Mouse (Mus musculus) kidney, postnatal 14 days (tissue): ENCODE results near the gene Tmem37.
A peak's percentile ranks its signal among the peaks of the same experiment; 100 is the strongest.

Experiments
- DNase-seq: peaks from one replicate; pipeline ENCODE4 v3.0.0; 2022; ENCODE audit warnings: mixed read lengths

Tmem37 gene

GRCm38 (mm10) chr1:120057044-120057443 is 16.8 kb downstream of the Tmem37 start:
- DNase-seq, result peak; percentile 78

GRCm38 (mm10) chr1:120056236-120056635 is 17.6 kb downstream of the Tmem37 start:
- DNase-seq, result no peak

DNA sequence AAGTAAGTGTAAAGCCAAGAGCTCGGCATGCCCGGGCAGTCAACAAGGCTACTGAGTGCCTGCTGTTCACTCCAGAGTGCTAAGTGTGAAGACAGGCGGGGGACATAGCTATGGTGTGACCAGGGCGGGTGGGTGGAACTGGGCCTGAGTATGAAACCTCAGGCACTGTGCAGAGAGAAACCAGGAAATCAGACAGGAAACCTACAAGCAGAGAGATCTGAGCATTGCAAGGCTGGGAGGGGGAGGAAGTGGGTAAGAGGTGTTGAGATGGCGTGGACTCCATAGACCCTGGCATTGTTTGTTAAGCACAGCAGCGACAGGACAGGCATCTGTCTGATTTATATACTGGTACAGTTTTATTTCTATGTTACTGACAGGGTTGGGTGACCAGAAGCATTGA is 18.4 kb downstream of the Tmem37 start:
- DNase-seq, result no peak

DNA sequence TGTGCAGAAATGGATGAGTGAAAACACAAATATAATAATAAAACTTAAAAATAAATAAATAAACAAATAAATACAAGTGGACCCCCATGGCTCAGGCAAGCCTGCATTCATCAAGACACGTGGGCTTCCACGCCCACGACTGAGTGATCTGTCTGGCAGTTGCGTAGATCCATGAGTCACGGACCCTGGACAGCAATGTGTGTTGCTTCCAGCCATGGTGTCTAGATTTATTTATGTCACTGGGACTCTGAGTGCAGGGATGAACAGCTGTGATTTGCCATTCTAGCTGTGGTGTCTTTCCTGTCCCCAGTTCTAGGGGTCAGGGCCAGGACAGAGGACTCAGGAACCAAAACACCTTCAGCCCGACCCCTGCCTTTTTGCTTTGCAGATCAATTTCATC is 18.9 kb downstream of the Tmem37 start:
- peak; percentile 32 for DNase-seq

DNA sequence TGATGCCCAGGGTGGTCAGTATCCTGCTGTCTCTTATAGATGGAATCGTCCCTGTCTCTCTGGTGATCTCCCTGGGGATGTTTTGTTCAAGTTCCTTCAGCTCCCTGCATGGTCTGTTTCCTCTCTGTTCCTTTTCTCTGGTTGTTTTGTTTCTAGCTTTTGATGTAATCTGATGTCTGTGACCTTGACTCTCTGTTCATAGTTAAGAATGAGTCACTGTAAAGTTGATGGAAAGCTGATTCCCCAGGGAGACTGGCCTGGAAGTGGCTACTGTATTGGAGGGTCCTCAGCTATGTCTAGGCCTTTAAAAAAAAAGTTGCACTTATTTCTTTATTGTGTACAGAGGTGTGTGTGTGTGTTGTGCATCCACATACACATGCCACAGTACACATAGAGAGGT is 22.8 kb downstream of the Tmem37 start:
- DNase-seq, result no peak

DNA sequence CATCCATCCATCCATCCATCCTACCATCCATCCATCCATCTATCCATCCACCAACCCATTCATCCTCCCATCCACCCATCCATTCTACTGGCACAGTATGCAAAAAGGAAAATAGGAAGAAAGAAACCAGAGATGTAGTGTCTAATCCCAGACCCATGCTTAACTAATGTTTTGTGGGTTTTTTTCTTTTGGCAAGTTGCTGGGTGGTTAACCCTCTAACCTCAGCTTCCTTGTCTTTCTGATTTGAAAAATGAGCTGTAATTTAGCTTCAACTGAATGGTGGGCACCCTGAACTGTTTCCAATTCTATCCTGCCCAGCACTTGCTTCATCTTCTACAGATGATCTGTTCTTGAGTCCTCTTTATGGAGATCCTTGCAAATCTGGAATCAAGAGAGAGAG is 26.5 kb downstream of the Tmem37 start:
- no peak for DNase-seq

GRCm38 (mm10) chr1:120044584-120044983 is 29.3 kb downstream of the Tmem37 start:
- DNase-seq, result no peak

- DNase-seq, result no peak
Measured at GRCm38 (mm10) chr1:120042421-120042820, 31.5 kb downstream of the Tmem37 start.

GRCm38 (mm10) chr1:120038594-120038993 is 35.3 kb downstream of the Tmem37 start:
- no peak for DNase-seq

DNA sequence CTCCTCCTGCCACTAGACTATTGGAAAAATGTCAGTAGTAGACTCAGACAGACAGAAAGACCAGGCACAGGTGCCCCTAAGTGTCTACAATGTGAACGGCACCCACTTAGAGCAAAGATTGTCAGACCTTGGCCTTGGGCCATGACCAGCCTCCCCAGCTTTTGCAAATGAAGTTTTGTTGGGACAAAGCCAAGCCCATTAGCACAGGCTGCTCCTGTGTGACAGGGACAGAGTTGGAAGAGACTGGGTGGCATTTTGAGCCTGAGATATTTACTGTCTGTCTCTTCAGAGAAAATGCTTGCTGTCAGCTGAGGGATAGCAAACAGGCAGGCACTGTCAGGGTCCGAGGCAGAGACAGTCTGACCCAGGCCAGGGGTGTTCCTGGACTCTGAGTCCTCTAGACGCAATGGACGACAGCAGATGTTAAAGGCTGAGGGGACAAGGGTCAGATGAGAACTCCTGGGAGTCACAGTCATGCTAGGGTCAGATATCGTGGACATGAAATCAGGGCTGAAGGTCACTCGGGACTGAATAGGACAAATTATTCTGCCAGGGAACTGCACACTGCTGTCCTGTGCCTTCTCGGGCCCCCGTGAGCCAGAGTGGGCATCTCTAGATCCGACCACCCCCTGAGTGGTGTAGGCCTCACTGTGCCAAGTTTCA is 36.7 kb downstream of the Tmem37 start:
- peak; percentile 78 for DNase-seq

- DNase-seq, result no peak
Measured at GRCm38 (mm10) chr1:120035456-120036034, 38.3 kb downstream of the Tmem37 start.

DNA sequence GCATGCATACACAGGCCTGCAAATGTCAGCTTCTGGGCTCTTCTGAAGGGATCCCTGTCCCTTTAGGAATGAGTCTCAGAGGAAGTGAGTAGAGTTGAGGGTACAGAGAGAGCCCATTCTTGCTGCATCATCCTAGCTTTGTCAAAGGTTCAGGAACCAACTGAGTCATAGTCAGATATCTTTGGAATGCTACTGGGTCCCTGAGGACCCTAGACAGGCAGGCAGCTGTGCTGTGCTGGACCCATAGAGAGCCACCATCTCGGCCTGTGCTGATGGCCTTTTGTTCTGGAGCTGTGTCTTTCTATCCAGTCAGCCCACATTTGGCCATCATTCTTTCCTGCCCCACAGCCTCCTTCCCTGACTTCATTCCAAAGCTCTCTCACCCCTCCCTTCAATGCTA is 39.1 kb downstream of the Tmem37 start:
- no peak for DNase-seq

DNA sequence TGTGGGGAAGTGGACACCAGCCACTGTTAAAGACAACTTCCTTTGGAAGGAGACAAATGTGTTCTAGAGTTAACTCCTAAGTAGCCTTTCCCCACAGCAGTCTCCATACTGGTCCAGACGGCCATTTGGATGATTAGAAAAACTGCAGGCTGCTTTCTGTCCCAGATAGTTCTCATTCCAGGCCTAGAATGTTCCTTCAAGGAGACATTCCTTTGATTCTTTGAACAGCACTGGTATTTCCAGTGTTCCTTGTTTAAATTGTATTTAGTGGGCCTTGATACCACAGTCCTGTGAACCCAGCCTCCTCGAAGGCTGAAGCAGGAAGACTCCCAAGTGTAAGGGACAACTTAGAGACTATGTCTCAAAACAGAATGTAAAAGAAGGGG is 40.4 kb downstream of the Tmem37 start:
- DNase-seq, result no peak

DNA sequence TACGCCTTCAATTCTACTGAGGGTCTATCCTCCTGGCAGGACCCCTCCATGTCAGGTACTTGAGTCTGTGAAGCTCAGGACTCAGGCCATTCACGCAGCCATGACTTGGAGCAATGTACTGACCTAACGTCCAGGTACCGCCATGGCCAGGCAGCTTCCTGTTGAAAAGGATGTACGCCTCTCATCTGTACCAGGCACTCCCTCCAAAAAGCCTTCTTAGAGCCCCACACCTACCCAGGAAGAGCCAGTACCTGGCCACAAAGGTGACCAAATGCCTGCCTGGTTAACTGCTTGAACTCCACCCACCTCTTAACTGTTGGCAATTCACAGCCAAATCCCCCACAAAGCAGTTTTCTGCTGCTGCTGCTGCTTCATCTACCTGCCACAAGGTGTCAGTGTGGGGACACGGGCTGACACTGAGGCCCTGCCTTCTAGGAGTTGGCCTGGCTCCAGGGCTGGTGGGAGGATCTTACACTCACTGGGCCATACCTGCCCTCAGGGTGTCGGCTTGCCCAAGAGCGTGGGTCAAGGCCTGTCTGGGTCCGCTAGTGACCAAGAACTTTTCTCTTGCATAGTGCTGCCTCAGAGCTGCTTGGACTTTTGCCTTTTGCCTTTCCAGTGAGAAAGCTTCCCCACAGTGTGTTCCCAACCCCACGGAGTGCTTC is 40.9 kb downstream of the Tmem37 start:
- peak; percentile 93 for DNase-seq

DNA sequence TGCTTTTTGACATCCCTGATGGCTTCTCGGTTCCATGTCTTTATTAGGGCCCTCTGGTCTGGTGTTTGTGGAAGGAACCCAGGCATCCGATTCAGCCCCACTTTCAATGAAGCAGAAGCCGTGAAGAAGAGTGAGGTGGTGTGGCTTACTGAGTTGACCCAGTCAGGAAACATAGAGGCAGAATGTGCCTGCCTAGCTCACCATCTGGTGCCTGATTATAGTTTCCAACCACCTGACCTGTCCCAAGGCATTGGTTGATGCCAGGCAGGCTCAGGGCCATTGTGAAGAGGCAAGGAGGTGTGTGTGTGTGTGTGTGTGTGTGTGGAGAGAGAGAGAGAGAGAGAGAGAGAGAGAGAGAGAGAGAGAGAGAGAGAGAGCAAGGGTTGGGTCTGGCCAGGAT is 43.4 kb downstream of the Tmem37 start:
- DNase-seq, result no peak

DNA sequence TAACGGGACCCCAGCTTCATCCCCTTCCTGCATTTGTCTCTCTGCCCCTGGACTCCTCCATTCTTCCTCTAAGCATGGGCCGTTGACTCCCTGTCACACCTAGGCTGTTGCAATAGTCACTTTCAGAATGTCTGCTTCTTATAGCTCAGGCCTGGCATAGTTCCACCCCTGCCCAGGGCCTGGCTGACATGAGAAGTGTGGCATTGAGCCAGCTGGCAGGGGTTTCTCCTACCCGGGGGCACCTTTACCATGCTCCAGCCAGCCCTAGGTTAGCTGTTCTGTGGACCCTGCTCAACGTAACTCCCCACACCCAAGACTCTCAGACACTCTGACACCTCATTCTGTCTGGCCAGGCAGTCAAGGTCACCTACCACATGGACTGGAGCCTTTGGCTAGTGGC is 46.2 kb downstream of the Tmem37 start:
- peak; percentile 87 for DNase-seq

DNA sequence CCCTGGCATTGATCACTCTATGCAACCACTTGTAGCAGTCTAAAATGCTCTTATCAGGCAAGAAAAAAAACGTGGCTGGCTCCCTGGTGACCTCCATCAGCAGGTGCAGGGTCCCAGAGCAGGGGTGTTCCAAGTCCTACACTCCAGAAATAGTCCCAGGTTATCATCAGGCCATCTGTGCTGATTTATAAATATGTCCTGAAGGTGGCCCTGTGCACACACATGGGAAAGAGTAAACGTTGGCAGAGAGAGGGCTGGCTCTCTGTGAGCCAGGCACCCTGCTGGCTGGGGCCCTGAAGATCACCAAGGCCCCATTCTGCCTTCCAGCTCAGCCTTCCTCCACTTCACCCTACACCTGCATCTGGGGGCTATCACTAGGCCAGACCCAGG is 48.8 kb downstream of the Tmem37 start:
- DNase-seq, result no peak

DNA sequence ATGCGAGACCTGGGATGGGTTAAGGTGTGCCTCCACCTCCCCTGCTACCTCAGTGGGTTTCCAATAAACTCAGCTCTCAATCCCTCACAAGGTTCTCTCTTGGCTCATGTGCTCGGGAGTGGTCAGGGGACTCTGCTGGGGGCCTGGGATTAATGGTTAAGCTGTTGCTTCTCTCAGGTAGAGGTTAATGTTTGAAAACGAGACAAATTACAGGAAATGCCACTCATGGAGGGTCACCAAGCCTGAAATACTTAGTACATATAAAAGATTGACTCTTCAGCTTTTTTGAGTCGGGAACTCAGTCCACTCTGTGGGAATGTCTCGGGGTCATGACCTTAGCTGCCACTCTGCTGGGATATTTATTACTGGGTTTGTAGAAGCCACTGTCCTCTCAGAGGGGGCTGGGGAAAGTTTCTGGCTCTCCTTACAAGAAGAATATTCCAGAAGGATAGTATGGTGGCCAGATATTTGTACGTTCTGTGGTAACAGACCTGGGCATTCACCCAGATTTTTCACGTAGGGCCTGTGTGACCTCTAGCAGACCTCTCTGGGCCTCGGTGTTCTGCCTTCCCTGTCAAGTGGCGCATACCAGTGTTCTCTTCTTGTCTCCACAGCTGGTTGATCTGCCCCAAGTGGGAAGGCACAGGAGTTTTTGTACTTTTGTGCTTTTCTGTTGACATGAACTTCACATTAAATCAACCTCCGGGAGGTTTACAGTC is 49.4 kb downstream of the Tmem37 start:
- peak; percentile 79 for DNase-seq

DNA sequence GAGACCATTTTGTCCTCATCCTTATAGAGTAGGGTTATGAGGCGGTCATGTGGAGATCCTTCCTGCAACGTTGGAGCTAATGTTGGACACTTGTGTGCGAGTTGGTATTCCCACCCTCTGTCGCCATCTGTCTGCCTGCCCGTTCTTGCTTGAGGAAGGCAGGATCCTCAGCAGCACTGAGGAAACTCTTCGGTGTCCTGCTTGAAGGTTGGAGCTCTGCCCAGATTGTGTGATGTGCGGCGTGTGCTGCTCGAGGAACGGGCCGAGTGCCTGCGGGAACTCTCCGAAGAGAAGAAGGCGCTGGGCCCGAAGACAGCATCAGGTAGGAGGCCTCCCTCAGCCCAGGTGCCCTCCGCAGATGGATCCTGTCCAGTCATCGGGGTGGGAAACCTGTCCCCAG is 51.9 kb downstream of the Tmem37 start:
- DNase-seq, result no peak

GRCm38 (mm10) chr1:120020322-120020897 is 53.5 kb downstream of the Tmem37 start:
- no peak for DNase-seq

DNA sequence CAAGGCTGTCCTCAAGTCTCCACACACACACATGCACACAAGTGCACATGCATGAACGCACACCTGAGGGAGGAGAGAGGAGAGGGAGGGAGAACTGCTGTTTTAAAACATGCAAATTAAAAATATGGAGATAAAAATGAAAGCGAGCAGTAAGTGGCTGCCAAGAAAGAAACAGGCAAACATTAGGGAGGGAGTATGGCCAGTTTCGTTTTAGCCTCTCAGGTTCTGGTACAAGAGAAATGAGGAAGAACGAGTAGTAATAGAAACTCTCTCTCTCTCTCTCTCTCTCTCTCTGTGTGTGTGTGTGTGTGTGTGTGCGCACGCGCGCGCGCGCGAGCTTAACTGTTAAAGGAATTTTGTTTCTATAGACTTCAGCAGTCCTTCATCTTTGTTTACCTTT is 54.4 kb downstream of the Tmem37 start:
- DNase-seq, result no peak

DNA sequence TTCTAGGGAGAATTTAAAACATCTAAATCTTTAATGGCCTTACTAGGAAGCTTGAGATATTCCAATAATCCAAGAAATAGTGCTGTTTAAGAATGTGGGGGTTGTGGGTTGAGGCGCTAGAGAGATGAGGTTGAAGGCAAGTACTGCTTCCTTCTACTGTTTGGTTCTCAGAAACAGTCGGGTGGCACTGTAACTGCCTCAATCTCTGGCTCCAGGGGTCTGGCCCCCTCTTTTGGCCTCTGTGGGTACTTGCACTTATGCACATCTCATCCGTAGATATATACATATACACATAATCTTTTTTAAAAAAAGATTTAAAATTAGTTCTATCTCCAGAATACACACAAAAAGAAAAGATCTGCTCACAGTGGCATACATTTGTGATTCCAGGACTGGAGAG is 55.0 kb downstream of the Tmem37 start:
- no peak for DNase-seq
